Mouse (Mus musculus) kidney, postnatal 14 days (tissue): ENCODE measurements around the gene Fxyd1.

Experiments
- DNase-seq: peaks from one replicate; pipeline ENCODE4 v3.0.0; 2022; ENCODE audit warnings: mixed read lengths

Gene Fxyd1

GRCm38 (mm10) chr7:31077470-31077869, 20.5 kb upstream of the Fxyd1 start:
- DNase-seq, result no peak

- DNase-seq, result no peak
These were observed 19.5 kb upstream of the Fxyd1 start, which contains the start of gene Fxyd3 for GRCm38 (mm10) chr7:31076492-31076891. TSS of gene Fxyd3 (minus strand) at chr7:31076704.

- no peak for DNase-seq
These were observed 17.7 kb upstream of the Fxyd1 start for GRCm38 (mm10) chr7:31074713-31075069.

- no peak for DNase-seq
These were observed 17.2 kb upstream of the Fxyd1 start for GRCm38 (mm10) chr7:31074061-31074712.

DNA sequence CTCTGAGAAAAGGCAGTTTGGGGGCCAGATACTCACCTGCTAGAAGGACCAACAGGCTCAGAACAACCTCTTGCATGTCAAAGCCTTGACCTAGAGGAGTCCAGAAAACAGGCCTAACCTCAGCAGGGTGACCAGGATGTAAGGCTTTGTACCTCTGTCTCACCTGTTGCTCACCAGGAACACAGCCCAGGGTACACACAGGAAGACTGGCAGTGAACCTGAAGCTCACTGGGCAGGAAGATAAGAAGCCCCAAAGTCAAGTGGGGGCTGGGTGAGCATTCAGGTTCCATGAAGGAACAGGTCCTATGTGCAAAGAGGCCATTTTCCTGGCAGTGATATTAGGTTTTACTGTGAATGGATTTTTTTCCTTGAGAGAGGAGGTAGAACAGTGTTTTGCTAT, 16.5 kb upstream of the Fxyd1 start:
- no peak for DNase-seq

DNA sequence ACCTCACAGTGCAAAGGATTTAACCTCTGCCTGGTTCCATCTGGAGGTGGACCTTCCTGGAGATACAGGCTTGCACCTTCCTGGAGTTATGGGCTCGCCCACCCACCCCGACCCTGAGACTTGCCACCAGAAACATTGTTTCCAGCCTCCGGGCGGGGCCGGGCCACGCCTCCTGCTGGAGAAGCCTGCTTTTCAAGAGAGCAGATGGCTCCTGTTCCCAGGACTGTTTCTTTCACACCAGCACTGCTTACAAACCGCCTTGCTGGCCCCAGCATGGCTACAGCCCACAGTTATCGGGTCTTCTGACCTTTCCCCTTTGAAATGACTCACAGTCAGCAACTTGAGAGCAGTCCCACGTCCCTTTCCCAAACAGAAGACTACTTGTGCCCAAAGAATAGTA, 15.3 kb upstream of the Fxyd1 start:
- no peak for DNase-seq

- DNase-seq, result no peak
These were observed 13.3 kb upstream of the Fxyd1 start for GRCm38 (mm10) chr7:31070324-31070723.

- DNase-seq, result no peak
These were observed 12.5 kb upstream of the Fxyd1 start for GRCm38 (mm10) chr7:31069491-31069890.

- DNase-seq, result peak; percentile 51
These were observed 10.8 kb upstream of the Fxyd1 start for GRCm38 (mm10) chr7:31067836-31068235.

DNA sequence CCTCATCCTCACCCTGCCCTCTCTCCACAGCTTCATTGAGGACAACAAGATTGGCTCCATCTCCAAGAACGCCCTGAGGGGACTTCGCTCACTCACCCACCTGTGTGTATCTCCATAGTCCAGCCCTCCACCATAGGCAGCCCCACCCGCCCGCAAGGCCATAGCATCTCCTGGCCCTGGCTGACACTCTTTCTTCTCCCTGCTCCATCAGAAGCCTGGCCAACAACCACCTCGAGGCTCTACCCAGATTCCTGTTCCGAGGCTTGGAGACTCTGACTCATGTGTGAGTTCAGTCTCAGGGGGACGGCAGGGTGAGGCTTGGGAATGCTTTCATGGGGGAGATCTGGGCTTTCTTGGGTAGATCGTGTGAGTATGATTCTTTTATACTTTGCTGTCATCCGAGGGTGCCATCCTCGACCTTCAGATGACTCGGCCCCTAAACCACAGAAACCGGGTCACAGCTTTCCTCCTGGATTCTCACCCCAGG, 6.1 kb upstream of the Fxyd1 start:
- no peak for DNase-seq

- DNase-seq, result no peak
These were observed 3.6 kb upstream of the Fxyd1 start for GRCm38 (mm10) chr7:31060621-31061010.

DNA sequence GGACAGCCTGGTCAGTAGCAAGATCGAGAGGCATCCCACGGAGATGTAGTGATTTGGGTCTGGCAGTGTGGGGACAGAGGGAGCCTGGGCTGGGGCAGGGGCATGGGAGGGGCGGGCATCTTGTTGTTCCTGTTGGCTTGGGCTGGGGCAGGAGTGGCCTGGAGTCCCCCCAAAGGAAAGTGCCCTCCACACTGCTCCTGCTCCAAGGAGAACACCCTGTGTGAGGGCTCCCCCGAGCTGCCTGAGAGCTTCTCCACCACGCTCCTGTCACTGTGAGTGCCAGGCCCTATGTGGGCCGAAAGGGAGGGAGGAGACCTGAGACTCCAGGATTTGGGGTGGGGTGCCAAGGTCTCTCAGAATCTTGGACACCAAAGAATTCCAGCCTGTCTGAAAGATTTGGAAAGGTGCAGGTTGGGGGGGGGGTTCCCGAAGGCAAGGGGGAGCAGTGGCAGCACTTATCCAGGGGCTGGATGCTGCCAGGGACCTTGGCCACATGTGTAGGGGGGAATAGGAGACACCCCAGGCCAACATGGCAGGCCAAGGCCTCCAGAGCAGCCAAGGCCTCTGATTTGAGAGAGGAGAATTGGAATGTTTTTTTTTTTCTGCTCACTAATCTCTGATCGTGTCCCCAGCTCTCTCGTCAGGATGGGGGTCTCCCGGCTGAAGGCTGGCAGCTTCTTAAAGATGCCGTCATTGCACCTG, 3.1 kb upstream of the Fxyd1 start:
- no peak for DNase-seq

- peak; percentile 86 for DNase-seq
These were observed 2.1 kb upstream of the Fxyd1 start, which contains the start of gene Lgi4 for GRCm38 (mm10) chr7:31059108-31059507. TSS of gene Lgi4 (plus strand) at chr7:31059342.

- no peak for DNase-seq
These were observed 1.2 kb upstream of the Fxyd1 start for GRCm38 (mm10) chr7:31058211-31058610.

- DNase-seq, result no peak
These were observed 731 bp upstream of the Fxyd1 start for GRCm38 (mm10) chr7:31057730-31058129.

DNA sequence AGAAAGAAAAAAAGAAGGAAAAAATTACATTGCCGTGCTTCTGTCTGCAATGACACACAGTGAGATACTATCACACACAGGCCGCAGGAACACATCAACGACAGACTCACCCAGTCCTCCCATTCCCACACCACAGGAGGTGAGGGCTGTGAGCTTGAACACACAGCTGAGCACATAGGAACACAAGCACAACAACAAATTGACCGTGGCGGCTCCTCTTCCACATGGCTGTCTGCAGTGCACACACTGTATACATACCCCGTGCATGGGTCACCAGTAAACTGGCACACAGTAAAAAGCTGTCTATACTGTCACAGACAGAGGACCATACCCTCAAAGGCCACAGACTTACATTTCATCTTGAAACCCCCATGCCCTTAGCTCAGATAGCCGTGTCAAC, 551 bp downstream of the Fxyd1 start:
- DNase-seq, result no peak

- peak; percentile 61 for DNase-seq
These were observed 1.1 kb downstream of the Fxyd1 start for GRCm38 (mm10) chr7:31055883-31056282.

GRCm38 (mm10) chr7:31055354-31055824, 1.6 kb downstream of the Fxyd1 start:
- peak; percentile 87 for DNase-seq

GRCm38 (mm10) chr7:31054661-31055320, 2.2 kb downstream of the Fxyd1 start:
- DNase-seq, result no peak

- no peak for DNase-seq
These were observed 3.0 kb downstream of the Fxyd1 start for GRCm38 (mm10) chr7:31053882-31054447.

- no peak for DNase-seq
These were observed 4.2 kb downstream of the Fxyd1 start for GRCm38 (mm10) chr7:31052636-31053434.

- no peak for DNase-seq
These were observed 4.8 kb downstream of the Fxyd1 start for GRCm38 (mm10) chr7:31052251-31052635.
